Comparison of ENCODE assay signal across 19 mouse cellular contexts in the genomic region with DNA sequence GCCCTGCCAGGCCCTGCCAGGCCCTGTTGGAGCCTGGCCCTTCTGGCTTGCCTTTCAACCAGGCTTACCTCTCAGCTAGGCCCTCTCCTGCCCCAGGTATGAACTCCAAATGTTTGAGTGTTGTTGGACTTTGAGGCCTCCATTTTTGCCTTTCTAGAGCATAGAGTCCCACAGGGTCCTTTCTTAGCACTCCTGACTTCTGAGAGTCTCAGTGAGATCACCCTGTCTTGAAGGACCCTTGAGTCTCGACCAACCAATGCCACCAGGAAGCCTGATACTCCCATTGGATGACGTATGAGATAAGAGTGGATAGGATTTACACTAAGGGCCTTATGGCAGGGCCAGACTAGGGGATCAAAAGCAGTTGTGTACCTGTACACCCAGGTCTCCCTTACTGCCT. TPM values are rescaled to one million over a fixed set of nuclear protein-coding genes. Genes with fewer than 3 reads are reported as not detected.
DNase-seq lines count a peak whose midpoint lies in the region; ATAC-seq and TF ChIP-seq lines count a peak whose summit lies in the region.
"Had no signal": no experiment of that assay in that cellular context is flagged by ENCODE, and none has a peak within 500 bp of the region (broad histone marks: within the 10 kb centered on the region; RNA-seq: fewer than 3 reads in every experiment).

No protein-coding gene starts in this region.

- peaks cover 34% of the 10 kb centered on the region for H3K27me3 ChIP-seq in forebrain, embryonic 12.5 days
- H3K27me3 ChIP-seq in forebrain, embryonic 14.5 days (replicated peaks; ENCODE audit: control insufficient read depth, insufficient read depth, low read length): no peaks in the 10 kb centered on the region
- H3K27me3 ChIP-seq in midbrain, embryonic 10.5 days (ENCODE audit: low read depth, poor library complexity, severe bottlenecking): peaks cover 47% of the 10 kb centered on the region
- 0 out of 2 replicates have a peak, but pooled peaks cover 3% of the 10 kb centered on the region for H3K27me3 ChIP-seq in midbrain, postnatal 0 days (ENCODE audit: insufficient read depth, low read length)
- H3K27me3 ChIP-seq in lung, postnatal 0 days (replicated peaks; ENCODE audit: insufficient read depth, low read length): no peaks in the 10 kb centered on the region
- H3K27me3 ChIP-seq: embryonic facial prominence, embryonic 12.5 days had no signal

- DNase-seq in forebrain, embryonic 14.5 days (ENCODE audit: low spot score): no peak
- DNase-seq in lung, adult 2 months: peak; percentile 20
- no peak for DNase-seq in lung, postnatal 4 days
- no peak for DNase-seq in midbrain, embryonic 10.5 days (ENCODE audit: low spot score)
- DNase-seq in midbrain, postnatal 0 days (ENCODE audit: low spot score): no peak
- peak; percentile 78 for DNase-seq in lung, postnatal 0 days (ENCODE audit: low spot score)
- DNase-seq in kidney, postnatal 36 days: no peak
- DNase-seq: adrenal gland, postnatal 10 days; cerebellum, adult 11 months; cerebellum, adult 8-10 months; cerebellum, postnatal 14 days; embryo, embryonic 11 days; gastrocnemius, postnatal 36 days; heart, postnatal 4 days had no signal

- TF ChIP-seq POLR2A in lung, adult 2 months (IDR thresholded peaks at IDR 0.05; ENCODE audit: borderline replicate concordance, extremely low read depth, low read depth, low read length): no peak

- H3K4me2 ChIP-seq in forebrain, embryonic 12.5 days: no peak overlapping the region
- H3K4me2 ChIP-seq in forebrain, embryonic 14.5 days (ENCODE audit: low read length): no peak overlapping the region
- H3K4me2 ChIP-seq in midbrain, postnatal 0 days (ENCODE audit: low read depth, low read length, poor library complexity, severe bottlenecking): no peak overlapping the region
- no peak overlapping the region for H3K4me2 ChIP-seq in lung, postnatal 0 days (replicated peaks; ENCODE audit: low read depth, low read length)
- H3K4me2 ChIP-seq: embryonic facial prominence, embryonic 12.5 days; forebrain, embryonic 13.5 days had no signal

- H3K9me3 ChIP-seq in forebrain, embryonic 12.5 days: no peaks in the 10 kb centered on the region
- H3K9me3 ChIP-seq in forebrain, embryonic 14.5 days (replicated peaks; ENCODE audit: control insufficient read depth, low read length): no peaks in the 10 kb centered on the region
- H3K9me3 ChIP-seq in midbrain, embryonic 10.5 days (replicated peaks): no peaks in the 10 kb centered on the region
- no peaks in the 10 kb centered on the region for H3K9me3 ChIP-seq in midbrain, postnatal 0 days (ENCODE audit: low read length)
- H3K9me3 ChIP-seq in lung, postnatal 0 days (ENCODE audit: low read length): no peaks in the 10 kb centered on the region
- H3K9me3 ChIP-seq: embryonic facial prominence, embryonic 12.5 days; forebrain, embryonic 13.5 days; heart, embryonic 10.5 days had no signal

- no peak for ATAC-seq in forebrain, embryonic 12.5 days (ENCODE audit: low FRiP score)
- ATAC-seq in forebrain, embryonic 14.5 days: no peak
- no peak for ATAC-seq in midbrain, postnatal 0 days (ENCODE audit: low FRiP score)
- peak; percentile 74 for ATAC-seq in lung, postnatal 0 days
- ATAC-seq: forebrain, embryonic 13.5 days had no signal

- 0 out of 2 replicates have a peak overlapping the region, but pooled peaks have one; percentile 1 for H3K27ac ChIP-seq in forebrain, embryonic 12.5 days
- no peak overlapping the region for H3K27ac ChIP-seq in forebrain, embryonic 14.5 days (ENCODE audit: low read depth, low read length)
- peak overlapping the region; percentile 90 for H3K27ac ChIP-seq in midbrain, embryonic 10.5 days (replicated peaks)
- H3K27ac ChIP-seq in midbrain, postnatal 0 days (ENCODE audit: low read depth, low read length): no peak overlapping the region
- peak overlapping the region; percentile 43 for H3K27ac ChIP-seq in lung, postnatal 0 days (ENCODE audit: low read length)
- H3K27ac ChIP-seq: embryonic facial prominence, embryonic 12.5 days; forebrain, embryonic 13.5 days; heart, embryonic 10.5 days had no signal

- no peaks in the 10 kb centered on the region for H3K36me3 ChIP-seq in forebrain, embryonic 12.5 days (replicated peaks)
- no peaks in the 10 kb centered on the region for H3K36me3 ChIP-seq in forebrain, embryonic 14.5 days (ENCODE audit: control insufficient read depth, insufficient read depth, low read length)
- H3K36me3 ChIP-seq in midbrain, embryonic 10.5 days: no peaks in the 10 kb centered on the region
- H3K36me3 ChIP-seq in midbrain, postnatal 0 days (ENCODE audit: insufficient read depth, low read length): no peaks in the 10 kb centered on the region
- no peaks in the 10 kb centered on the region for H3K36me3 ChIP-seq in lung, postnatal 0 days (ENCODE audit: insufficient read depth, low read length)
- H3K36me3 ChIP-seq: embryonic facial prominence, embryonic 12.5 days; heart, embryonic 10.5 days had no signal

- WGBS in forebrain, embryonic 12.5 days: 89% methylated on average over 2 of the region's 2 CpGs
- WGBS in forebrain, embryonic 14.5 days: 78% methylated on average over 2 of the region's 2 CpGs
- WGBS in lung, adult 2 months: 66% methylated on average over 2 of the region's 2 CpGs
- WGBS in midbrain, embryonic 10.5 days: 91% methylated on average over 2 of the region's 2 CpGs
- 89% methylated on average over 2 of the region's 2 CpGs for WGBS in midbrain, postnatal 0 days
- WGBS in lung, postnatal 0 days: 61% methylated on average over 2 of the region's 2 CpGs

- peak; percentile 37; the same call in 1 of the 2 replicates for TF ChIP-seq EP300 in lung, postnatal 0 days (IDR thresholded peaks at IDR 0.05)

- peaks cover 76% of the 10 kb centered on the region for H3K4me1 ChIP-seq in forebrain, embryonic 12.5 days
- H3K4me1 ChIP-seq in forebrain, embryonic 14.5 days (ENCODE audit: control insufficient read depth, insufficient read depth, low read length): peaks cover 13% of the 10 kb centered on the region
- peaks cover 40% of the 10 kb centered on the region for H3K4me1 ChIP-seq in lung, adult 2 months (ENCODE audit: control insufficient read depth, insufficient read depth, low read length)
- peaks cover 98% of the 10 kb centered on the region for H3K4me1 ChIP-seq in midbrain, embryonic 10.5 days
- 0 out of 2 replicates have a peak, but pooled peaks cover 9% of the 10 kb centered on the region for H3K4me1 ChIP-seq in midbrain, postnatal 0 days (ENCODE audit: insufficient read depth, low read length)
- H3K4me1 ChIP-seq in lung, postnatal 0 days (ENCODE audit: insufficient read depth, low read depth, low read length): peaks cover 27% of the 10 kb centered on the region

- H3K4me3 ChIP-seq in forebrain, embryonic 12.5 days (replicated peaks): no peak overlapping the region
- no peak overlapping the region for H3K4me3 ChIP-seq in forebrain, embryonic 14.5 days (ENCODE audit: low read depth, low read length)
- no peak overlapping the region for H3K4me3 ChIP-seq in lung, adult 2 months (replicated peaks; ENCODE audit: extremely low read depth, low read depth, low read length)
- no peak overlapping the region for H3K4me3 ChIP-seq in midbrain, embryonic 10.5 days
- no peak overlapping the region for H3K4me3 ChIP-seq in midbrain, postnatal 0 days (ENCODE audit: low read depth, low read length)
- H3K4me3 ChIP-seq in lung, postnatal 0 days (ENCODE audit: low read depth, low read length): no peak overlapping the region
- H3K4me3 ChIP-seq: embryonic facial prominence, embryonic 12.5 days; forebrain, embryonic 13.5 days; heart, embryonic 10.5 days had no signal

- no peak for TF ChIP-seq CTCF in lung, adult 2 months (IDR thresholded peaks at IDR 0.05; ENCODE audit: insufficient read depth, low read length)
- no peak for TF ChIP-seq CTCF in midbrain, postnatal 0 days (IDR thresholded peaks at IDR 0.05)
- no peak for TF ChIP-seq CTCF in lung, postnatal 0 days (IDR thresholded peaks at IDR 0.05)

- no peak overlapping the region for H3K9ac ChIP-seq in forebrain, embryonic 12.5 days
- H3K9ac ChIP-seq in forebrain, embryonic 14.5 days (ENCODE audit: low read length): no peak overlapping the region
- no peak overlapping the region for H3K9ac ChIP-seq in midbrain, postnatal 0 days (replicated peaks; ENCODE audit: low read length, poor library complexity, severe bottlenecking)
- no peak overlapping the region for H3K9ac ChIP-seq in lung, postnatal 0 days (replicated peaks; ENCODE audit: low read depth)
- H3K9ac ChIP-seq: embryonic facial prominence, embryonic 12.5 days had no signal

RNA-seq across cellular contexts. Expression of a gene that starts 29.4 kb away (rescaled TPM):
- 49.9 and 60.6 TPM in 2 replicates for polyA plus RNA-seq in forebrain, embryonic 12.5 days (2016; fragmentation: Nextera tagmentation; extraction: Ambion mirVana)
- 32.9 and 41.2 TPM in 2 replicates for polyA plus RNA-seq in forebrain, embryonic 14.5 days (2014; fragmentation: Nextera tagmentation; extraction: Ambion mirVana)
- 176 and 184 TPM in 2 replicates for polyA plus RNA-seq in lung, adult 2 months (2012; rRNA removed)
- 56.0 and 57.6 TPM in 2 replicates for polyA plus RNA-seq in midbrain, embryonic 10.5 days (2016; fragmentation: Nextera tagmentation; extraction: Ambion mirVana)
- total RNA-seq in midbrain, postnatal 0 days (2014; rRNA removed): 65.7 and 69.7 TPM in 2 replicates
- 52.7 and 67.5 TPM in 2 replicates for polyA plus RNA-seq in midbrain, postnatal 0 days (2015; fragmentation: Nextera tagmentation; extraction: Ambion mirVana)
- polyA plus RNA-seq in lung, postnatal 0 days (2015; fragmentation: Nextera tagmentation; extraction: Ambion mirVana): 72.0 and 78.8 TPM in 2 replicates

RNA-seq across cellular contexts. Expression of a gene that starts 32.9 kb away (rescaled TPM):
- polyA plus RNA-seq in forebrain, embryonic 12.5 days (2016; fragmentation: Nextera tagmentation; extraction: Ambion mirVana): 200 and 211 TPM in 2 replicates
- 71.1 and 82.8 TPM in 2 replicates for polyA plus RNA-seq in forebrain, embryonic 14.5 days (2014; fragmentation: Nextera tagmentation; extraction: Ambion mirVana)
- 11.1 and 12.6 TPM in 2 replicates for polyA plus RNA-seq in lung, adult 2 months (2012; rRNA removed)
- polyA plus RNA-seq in midbrain, embryonic 10.5 days (2016; fragmentation: Nextera tagmentation; extraction: Ambion mirVana): 290 and 301 TPM in 2 replicates
- 11.4 and 16.2 TPM in 2 replicates for total RNA-seq in midbrain, postnatal 0 days (2014; rRNA removed)
- polyA plus RNA-seq in midbrain, postnatal 0 days (2015; fragmentation: Nextera tagmentation; extraction: Ambion mirVana): 7.6 and 7.7 TPM in 2 replicates
- 14.5 and 15.3 TPM in 2 replicates for polyA plus RNA-seq in lung, postnatal 0 days (2015; fragmentation: Nextera tagmentation; extraction: Ambion mirVana)

RNA-seq across cellular contexts. Expression of a gene that starts 56.6 kb away (rescaled TPM):
- 248 and 258 TPM in 2 replicates for polyA plus RNA-seq in forebrain, embryonic 12.5 days (2016; fragmentation: Nextera tagmentation; extraction: Ambion mirVana)
- polyA plus RNA-seq in forebrain, embryonic 14.5 days (2014; fragmentation: Nextera tagmentation; extraction: Ambion mirVana): 334 and 428 TPM in 2 replicates
- 35.8 and 51.4 TPM in 2 replicates for polyA plus RNA-seq in lung, adult 2 months (2012; rRNA removed)
- 69.4 and 117 TPM in 2 replicates for polyA plus RNA-seq in midbrain, embryonic 10.5 days (2016; fragmentation: Nextera tagmentation; extraction: Ambion mirVana)
- total RNA-seq in midbrain, postnatal 0 days (2014; rRNA removed): 883 and 1,011 TPM in 2 replicates
- polyA plus RNA-seq in midbrain, postnatal 0 days (2015; fragmentation: Nextera tagmentation; extraction: Ambion mirVana): 727 and 776 TPM in 2 replicates
- 19.1 and 25.2 TPM in 2 replicates for polyA plus RNA-seq in lung, postnatal 0 days (2015; fragmentation: Nextera tagmentation; extraction: Ambion mirVana)
- total RNA-seq: MEL had no signal

Comparison
In these comparisons a context has a peak if more than half of its experiments do, and no peak if none do; other contexts are left out.
1. H3K27ac ChIP-seq: peak in forebrain, embryonic 12.5 days (single experiment), midbrain, embryonic 10.5 days (single experiment) and lung, postnatal 0 days (single experiment); none in forebrain, embryonic 14.5 days (single experiment) and midbrain, postnatal 0 days (single experiment).
2. DNase-seq: peak in lung, adult 2 months (single experiment) and lung, postnatal 0 days (single experiment); none in forebrain, embryonic 14.5 days (single experiment), lung, postnatal 4 days (0 of 2), midbrain, embryonic 10.5 days (single experiment), midbrain, postnatal 0 days (single experiment) and kidney, postnatal 36 days (0 of 2).